Mouse (Mus musculus): ENCODE data around the gene Arl13b.

DNA sequence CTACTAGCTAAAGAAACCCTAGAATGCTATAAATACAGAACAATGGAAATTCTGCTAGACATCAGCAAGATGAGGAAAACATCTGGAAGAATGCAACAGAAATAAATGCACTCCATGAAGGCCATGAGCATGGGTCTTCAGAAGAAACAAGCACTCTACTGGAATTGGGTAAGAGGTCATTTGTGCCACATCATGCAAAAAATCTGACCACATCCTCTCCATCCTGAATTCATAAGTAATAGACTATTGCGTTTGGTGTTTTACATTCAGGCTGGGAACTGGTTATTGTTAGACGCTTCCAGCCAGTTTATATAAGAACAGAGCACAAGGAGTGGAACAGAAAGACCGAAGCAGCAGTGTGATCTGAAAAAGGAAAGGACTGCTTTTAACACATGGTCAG is 48.0 kb downstream of the Arl13b start:
- TF ChIP-seq POLR2A (IDR thresholded peaks at IDR 0.05; ENCODE audit: insufficient read depth, low read depth, low read length) (no peak), CTCF (IDR thresholded peaks at IDR 0.05) (no peak), EP300 (IDR thresholded peaks at IDR 0.05; ENCODE audit: insufficient read depth, low read depth, low read length) (no peak)

Data from heart, adult 2 months (tissue).